Mouse (Mus musculus) embryonic stem cell, embryonic (primary cell): ENCODE measurements around the gene Gm7137.
"Not testable (repeated sequence)": the region's sequence is repeated elsewhere in the genome, so short reads cannot be mapped to it uniquely, and the experiment has no call there.

Source experiments
- CTCF ChIA-PET, 4 experiments: fragments of 300-600 bp in 2 of 4; fragments of 350-600 bp in 2 of 4; sonication (Branson Sonifier 250); formaldehyde crosslinking; loops; one replicate each; lab custom pipeline; 2022; ENCODE audit warnings: inconsistent platforms in 2 of 4; lab: Charles Lee
- POLR2A ChIA-PET, 4 experiments: fragments of 300-600 bp in 2 of 4; fragments of 350-600 bp in 2 of 4; sonication (Branson Sonifier 250); formaldehyde crosslinking; loops; one replicate each; lab custom pipeline; 2022; ENCODE audit warnings: antibody characterized with exemption in 4 of 4, inconsistent platforms in 1 of 4; lab: Charles Lee

Gene Gm7137

GRCm38 (mm10) chr10:77787876-77788275, at the start of gene Gm7137:
Gene Gm7137 (minus strand): TSS chr10:77788200.
- POLR2A ChIA-PET, CTCF ChIA-PET: not testable (repeated sequence)

- CTCF ChIA-PET = interaction anchor here in 1 of 4 experiments (0.6 to 1.6 kb wide), 3 partner anchors 14 to 83 kb away, joined by 3 to 4 read pairs (median 3); no protein-coding TSS in a partner anchor
- POLR2A ChIA-PET = interaction anchor here in 2 of 4 experiments (0.6 to 1.4 kb wide), 3 partner anchors 29 to 152 kb away, joined by 3 to 4 read pairs (median 3); partner anchors contain the start of gene Lrrc3 (in 1 of the 2)
These were observed 47.6 kb upstream of the Gm7137 start, which contains the start of gene Krtap10-10 for GRCm38 (mm10) chr10:77835647-77836046. Gene Krtap10-10 (plus strand): TSS chr10:77835947.

DNA sequence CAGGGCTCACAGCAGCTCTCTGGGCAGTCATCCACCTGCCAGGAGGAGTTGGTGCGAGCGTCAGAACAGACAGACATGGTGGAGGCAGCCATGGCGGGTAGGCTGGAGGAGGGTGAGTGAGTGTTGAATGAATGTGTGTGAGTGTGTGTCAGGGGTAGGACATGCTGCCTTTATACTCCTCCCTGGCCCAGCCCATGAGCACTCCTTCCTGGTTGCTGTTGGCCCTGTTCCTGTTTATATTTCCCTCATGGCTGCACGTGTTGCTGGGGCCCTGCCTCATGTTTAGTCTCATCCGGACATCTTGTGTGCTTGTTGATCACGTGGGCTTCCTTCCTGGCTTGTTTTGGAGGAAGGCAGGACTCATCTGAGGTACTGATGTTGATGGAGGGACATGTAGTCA, 39.0 kb upstream of the Gm7137 start, which contains the start of gene Krtap10-4:
Gene Krtap10-4 (minus strand): TSS at position 145 of the 400 bp plus-strand sequence.
- CTCF ChIA-PET = no interaction called here
- POLR2A ChIA-PET = interaction anchor here in 1 of 4 experiments (0.6 kb wide), 1 partner anchor 32 kb away, joined by 4 read pairs; the partner anchor contains the start of gene Gm9639

GRCm38 (mm10) chr10:77819203-77819602, 31.2 kb upstream of the Gm7137 start:
- ChIA-PET CTCF (no interaction called here), POLR2A (no interaction called here)

DNA sequence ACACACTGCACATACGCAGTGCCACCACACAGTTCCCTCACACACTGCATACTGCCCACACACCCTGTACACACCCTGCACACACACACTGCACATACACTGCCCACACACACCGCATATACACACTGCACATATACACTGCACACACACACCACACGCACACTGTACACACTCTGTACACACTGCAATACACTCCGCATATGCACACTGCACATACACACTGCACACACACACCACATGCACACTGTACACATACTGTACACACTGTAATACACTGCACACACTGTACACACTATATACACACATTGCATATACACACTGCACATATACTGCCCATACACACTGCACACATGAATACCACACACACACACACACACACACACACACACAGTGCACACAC, 30.5 kb upstream of the Gm7137 start:
- ChIA-PET POLR2A (no interaction called here), CTCF (no interaction called here)

- CTCF ChIA-PET = interaction anchor here in 3 of 4 experiments (0.6 to 1.4 kb wide), 10 partner anchors 17 to 249 kb away, joined by 3 to 7 read pairs (median 3); partner anchors contain the start of gene Krtap10-10 (in 1 of the 3)
These were observed 27.5 kb upstream of the Gm7137 start for GRCm38 (mm10) chr10:77815514-77815913.

DNA sequence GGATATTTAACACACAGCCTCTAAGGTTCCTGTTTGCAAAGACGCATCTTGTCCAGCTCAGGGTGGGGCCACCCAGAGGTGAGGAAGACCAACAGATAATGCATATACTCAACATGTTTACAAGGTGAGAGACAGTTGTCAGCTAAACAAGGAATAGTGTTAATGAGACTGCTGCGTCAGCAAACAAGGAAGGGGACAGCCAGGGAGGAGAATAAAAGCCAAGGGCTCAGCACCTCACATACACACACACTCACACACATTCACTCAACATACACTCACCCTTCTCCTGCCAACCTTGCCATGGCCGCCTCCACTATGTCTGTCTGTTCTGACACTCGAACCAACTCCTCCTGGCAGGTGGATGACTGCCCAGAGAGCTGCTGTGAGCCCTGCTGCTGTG, 26.4 kb upstream of the Gm7137 start, which contains the start of gene Gm2696:
Gene Gm2696 (plus strand): TSS at position 301 of the 400 bp plus-strand sequence.
- POLR2A ChIA-PET = interaction anchor here in 1 of 4 experiments (0.6 kb wide), 1 partner anchor 130 kb away, joined by 3 read pairs; no protein-coding TSS in a partner anchor
- CTCF ChIA-PET = interaction anchor here in 2 of 4 experiments (0.7 to 1.3 kb wide), 5 partner anchors 8 to 111 kb away, joined by 3 to 4 read pairs (median 3); no protein-coding TSS in a partner anchor

More at GRCm38 (mm10) chr10:77815514-77815913, 27.5 kb upstream of the Gm7137 start:
- POLR2A ChIA-PET = no interaction called here

- CTCF ChIA-PET = no interaction called here
- POLR2A ChIA-PET = interaction anchor here in 1 of 4 experiments (1.5 kb wide), 1 partner anchor 12 kb away, joined by 3 read pairs; no protein-coding TSS in a partner anchor
These were observed 23.7 kb upstream of the Gm7137 start, which contains the start of gene Gm9507 for GRCm38 (mm10) chr10:77811743-77812142. Gene Gm9507 (minus strand): TSS chr10:77811843.

DNA sequence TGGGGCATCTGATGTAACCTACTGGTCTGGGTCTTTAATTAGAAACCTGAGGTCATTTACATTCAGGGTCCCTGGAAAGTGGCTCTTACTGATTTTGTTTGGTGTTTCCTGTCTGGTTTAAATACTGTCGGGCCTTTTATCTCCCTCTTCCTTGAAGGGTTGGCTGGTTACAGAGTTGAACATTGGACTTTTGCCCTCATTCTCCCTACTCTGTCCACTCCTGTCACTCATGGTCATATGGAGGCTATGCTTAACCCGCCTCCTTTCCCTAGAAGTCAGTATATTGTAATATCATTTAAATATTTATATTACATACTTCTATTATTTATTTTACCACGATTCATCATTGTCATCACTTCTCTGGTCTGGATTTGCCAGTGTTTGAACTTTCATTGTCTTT, 16.1 kb upstream of the Gm7137 start:
- POLR2A ChIA-PET = no interaction called here
- CTCF ChIA-PET = no interaction called here

- CTCF ChIA-PET = interaction anchor here in 2 of 4 experiments (0.5 to 0.7 kb wide), 2 partner anchors 9 to 17 kb away, joined by 3 read pairs; no protein-coding TSS in a partner anchor
- POLR2A ChIA-PET = interaction anchor here in 2 of 4 experiments (0.5 to 1.3 kb wide), 2 partner anchors 217 to 1395 kb away, joined by 3 to 5 read pairs; partner anchors contain the start of gene Pttg1ip (in 1 of the 2)
These were observed 11.0 kb upstream of the Gm7137 start, which contains the start of gene Gm19668 for GRCm38 (mm10) chr10:77798921-77799508. Gene Gm19668 (minus strand): TSS chr10:77799133.

DNA sequence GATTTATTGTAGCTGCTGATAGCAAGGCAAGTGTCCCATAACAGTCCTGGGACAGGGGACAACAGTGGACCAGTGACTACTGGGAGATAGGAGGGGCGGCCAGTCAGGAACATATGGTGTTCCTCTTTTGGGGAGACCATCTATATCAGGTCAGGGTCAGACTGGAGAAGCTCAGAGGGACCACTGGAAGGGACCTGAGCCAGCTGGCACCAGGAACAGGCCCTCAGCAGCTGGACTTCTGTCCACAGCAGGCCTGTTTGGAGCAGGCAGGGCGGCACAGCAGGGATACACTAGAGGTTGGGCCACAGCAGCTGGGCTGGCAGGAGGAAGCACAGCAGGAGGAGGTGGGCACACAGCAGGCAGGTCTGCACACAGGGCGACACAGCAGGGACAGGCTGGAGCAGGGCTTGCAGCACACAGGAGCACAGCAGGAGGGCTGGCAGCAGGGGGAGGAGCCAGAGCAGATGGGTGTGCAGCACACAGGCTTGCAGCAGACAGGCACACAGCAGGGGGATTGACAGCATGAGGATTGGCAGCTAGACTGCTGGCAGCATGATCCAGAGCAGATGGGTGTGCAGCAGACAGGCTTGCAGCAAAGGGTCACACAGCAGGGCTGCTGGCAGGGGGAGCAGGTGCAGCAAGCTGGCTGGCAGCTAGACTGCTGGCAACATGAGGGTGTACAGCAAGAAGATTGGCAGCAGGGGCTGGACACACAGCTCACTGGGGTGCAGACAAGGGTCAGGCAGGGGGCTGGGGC, 10.3 kb upstream of the Gm7137 start:
- POLR2A ChIA-PET = not testable (repeated sequence)
- CTCF ChIA-PET = interaction anchor here in 2 of 4 experiments (0.5 to 0.7 kb wide), 2 partner anchors 9 to 17 kb away, joined by 3 read pairs; no protein-coding TSS in a partner anchor

GRCm38 (mm10) chr10:77797677-77798076, 9.7 kb upstream of the Gm7137 start:
- CTCF ChIA-PET = no interaction called here
- POLR2A ChIA-PET = no interaction called here

DNA sequence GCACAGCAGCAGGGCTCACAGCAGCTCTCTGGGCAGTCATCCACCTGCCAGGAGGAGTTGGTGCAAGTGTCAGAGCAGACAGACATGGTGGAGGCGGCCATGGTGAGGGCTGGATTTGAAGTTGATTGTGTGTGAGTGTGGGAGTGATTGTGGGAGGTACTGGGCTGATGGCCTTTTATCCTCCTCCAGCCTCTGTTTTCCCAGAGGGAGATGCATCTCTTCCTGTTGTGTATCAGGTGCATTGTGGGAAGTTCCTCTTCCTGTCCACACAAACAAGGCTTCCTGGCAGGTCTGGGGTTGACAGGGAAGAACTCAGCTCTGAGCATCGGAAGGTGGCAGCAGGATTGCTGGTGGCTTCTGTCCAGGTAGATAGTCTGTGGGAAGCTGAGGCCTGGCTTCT, 7.0 kb upstream of the Gm7137 start, which contains the start of gene Gm9639:
Gene Gm9639 (minus strand): TSS at position 101 of the 400 bp plus-strand sequence.
- ChIA-PET POLR2A (interaction anchor here in 1 of 4 experiments (0.6 kb wide), 1 partner anchor 32 kb away, joined by 4 read pairs; no protein-coding TSS in a partner anchor), CTCF (interaction anchor here in 2 of 4 experiments (0.6 to 0.8 kb wide), 2 partner anchors 278 to 1449 kb away, joined by 3 to 4 read pairs; no protein-coding TSS in a partner anchor)

- POLR2A ChIA-PET = no interaction called here
- CTCF ChIA-PET = no interaction called here
These were observed 621 bp upstream of the Gm7137 start for GRCm38 (mm10) chr10:77788621-77789020.

GRCm38 (mm10) chr10:77783396-77783795, 4.6 kb downstream of the Gm7137 start:
- POLR2A ChIA-PET, CTCF ChIA-PET: not testable (repeated sequence)

- POLR2A ChIA-PET, CTCF ChIA-PET: not testable (repeated sequence)
These were observed 5.6 kb downstream of the Gm7137 start, which contains the start of gene Gm3250 for GRCm38 (mm10) chr10:77782442-77782841. Gene Gm3250 (minus strand): TSS chr10:77782542.

DNA sequence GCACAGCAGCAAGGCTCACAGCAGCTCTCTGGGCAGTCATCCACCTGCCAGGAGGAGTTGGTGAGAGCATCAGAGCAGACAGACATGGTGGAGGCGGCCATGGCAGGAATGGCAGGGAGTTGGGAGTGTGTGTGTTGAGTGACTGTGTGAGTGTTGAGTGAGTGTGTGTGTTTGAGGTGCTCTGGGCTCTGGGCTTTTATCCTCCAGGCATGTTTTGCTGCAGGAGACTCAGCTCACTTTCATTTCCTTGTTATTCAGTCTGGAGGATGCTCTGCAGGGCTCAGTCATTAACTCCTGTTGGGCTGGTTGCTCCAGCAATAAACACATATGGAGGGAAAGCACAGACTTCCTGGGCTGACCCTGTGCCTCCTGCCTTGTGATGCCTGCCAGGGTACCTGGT, 11.2 kb downstream of the Gm7137 start, which contains the start of gene Gm7138:
Gene Gm7138 (minus strand): TSS at position 101 of the 400 bp plus-strand sequence.
- POLR2A ChIA-PET, CTCF ChIA-PET: not testable (repeated sequence)

GRCm38 (mm10) chr10:77772142-77772541, 15.9 kb downstream of the Gm7137 start:
- POLR2A ChIA-PET, CTCF ChIA-PET: not testable (repeated sequence)

- CTCF ChIA-PET, POLR2A ChIA-PET: not testable (repeated sequence)
These were observed 16.8 kb downstream of the Gm7137 start, which contains the start of gene Gm3238 for GRCm38 (mm10) chr10:77771225-77771624. Gene Gm3238 (minus strand): TSS chr10:77771325.
